ENCODE assay signal across 11 mouse cellular contexts in genomic region chr13:113555226-113555625, GRCm38 (mm10).
DNase-seq lines count a peak whose midpoint lies in the region; ATAC-seq and TF ChIP-seq lines count a peak whose summit lies in the region.
"Had no signal": no experiment of that assay in that cellular context is flagged by ENCODE, and none has a peak within 500 bp of the region (broad histone marks: within the 10 kb centered on the region; RNA-seq: fewer than 3 reads in every experiment).

No protein-coding gene starts in this region.

- H3K4me1 ChIP-seq in hindbrain, postnatal 0 days (ENCODE audit: insufficient read depth, low read length): no peaks in the 10 kb centered on the region
- H3K4me1 ChIP-seq in hindbrain, embryonic 13.5 days (replicated peaks): 0 out of 2 replicates have a peak, but pooled peaks cover 5% of the 10 kb centered on the region
- peaks cover 4 to 22% of the 10 kb centered on the region in 2 experiments for H3K4me1 ChIP-seq in heart, embryonic 14.5 days (ENCODE audit: control insufficient read depth in 2 of 2, insufficient read depth in 2 of 2, low read length in 2 of 2)
- H3K4me1 ChIP-seq in neural tube, embryonic 15.5 days: no peaks in the 10 kb centered on the region

- H3K27me3 ChIP-seq in hindbrain, postnatal 0 days (ENCODE audit: insufficient read depth, low read length): no peaks in the 10 kb centered on the region
- H3K27me3 ChIP-seq in hindbrain, embryonic 13.5 days: no peaks in the 10 kb centered on the region
- no peaks in the 10 kb centered on the region for H3K27me3 ChIP-seq in heart, embryonic 14.5 days (ENCODE audit: control insufficient read depth, insufficient read depth, low read length)
- no peaks in the 10 kb centered on the region for H3K27me3 ChIP-seq in neural tube, embryonic 15.5 days (replicated peaks)

- DNase-seq in hindbrain, postnatal 0 days (ENCODE audit: low spot score): peak; percentile 63
- DNase-seq in 3134 (ENCODE audit: extremely low read depth, insufficient read length, low spot score): peak; percentile 6
- DNase-seq in adipocyte (ENCODE audit: low spot score): peak; percentile 98
- DNase-seq: right cerebral cortex, postnatal 14 days; thymus, adult 2 months had no signal

- no peak overlapping the region for H3K4me3 ChIP-seq in hindbrain, postnatal 0 days (ENCODE audit: low read length)
- H3K4me3 ChIP-seq in hindbrain, embryonic 13.5 days: no peak overlapping the region
- no peak overlapping the region for H3K4me3 ChIP-seq in heart, embryonic 14.5 days (ENCODE audit: control insufficient read depth in 1 of 2, insufficient read depth in 1 of 2, low read depth in 1 of 2, low read length in 2 of 2)
- no peak overlapping the region for H3K4me3 ChIP-seq in neural tube, embryonic 15.5 days (replicated peaks)
- H3K4me3 ChIP-seq: myocyte had no signal

- TF ChIP-seq CTCF in hindbrain, postnatal 0 days (IDR thresholded peaks at IDR 0.05; ENCODE audit: low read depth): no peak

- H3K27ac ChIP-seq in hindbrain, postnatal 0 days: no peak overlapping the region
- no peak overlapping the region for H3K27ac ChIP-seq in hindbrain, embryonic 13.5 days
- no peak overlapping the region for H3K27ac ChIP-seq in heart, embryonic 14.5 days (replicated peaks in 1 of 2; ENCODE audit: control insufficient read depth in 1 of 2, insufficient read depth in 1 of 2, low read depth in 2 of 2, low read length in 2 of 2)
- H3K27ac ChIP-seq in neural tube, embryonic 15.5 days (replicated peaks): no peak overlapping the region

- ATAC-seq in hindbrain, postnatal 0 days: no peak
- ATAC-seq in hindbrain, embryonic 13.5 days (ENCODE audit: low FRiP score): no peak
- ATAC-seq in heart, embryonic 14.5 days (ENCODE audit: insufficient number of reproducible peaks, insufficient read depth, low FRiP score, low read depth): 0 out of 2 replicates have a peak, but pooled peaks have one; percentile 32
- no peak for ATAC-seq in neural tube, embryonic 15.5 days (ENCODE audit: low FRiP score)
- ATAC-seq in granulocyte monocyte progenitor cell, adult 5-6 weeks (replicated peaks; ENCODE audit: poor library complexity, severe bottlenecking): no peak
- ATAC-seq: forebrain, embryonic 16.5 days had no signal

- WGBS in hindbrain, postnatal 0 days: 57% methylated on average over 2 of the region's 2 CpGs
- WGBS in hindbrain, embryonic 13.5 days: 68% methylated on average over 2 of the region's 2 CpGs
- whole genome bisulfite sequencing in heart, embryonic 14.5 days: 74% methylated on average over 2 of the region's 2 CpGs
- WGBS in neural tube, embryonic 15.5 days: 80% methylated on average over 2 of the region's 2 CpGs

- H3K4me2 ChIP-seq in hindbrain, postnatal 0 days (ENCODE audit: low read depth, low read length): no peak overlapping the region
- H3K4me2 ChIP-seq in hindbrain, embryonic 13.5 days: no peak overlapping the region
- no peak overlapping the region for H3K4me2 ChIP-seq in heart, embryonic 14.5 days (ENCODE audit: low read length)
- no peak overlapping the region for H3K4me2 ChIP-seq in neural tube, embryonic 15.5 days

- H3K9me3 ChIP-seq in hindbrain, postnatal 0 days (ENCODE audit: low read length): no peaks in the 10 kb centered on the region
- H3K9me3 ChIP-seq in hindbrain, embryonic 13.5 days: no peaks in the 10 kb centered on the region
- H3K9me3 ChIP-seq in heart, embryonic 14.5 days (ENCODE audit: control insufficient read depth, low read length): no peaks in the 10 kb centered on the region
- no peaks in the 10 kb centered on the region for H3K9me3 ChIP-seq in neural tube, embryonic 15.5 days (replicated peaks)

- no peak overlapping the region for H3K9ac ChIP-seq in hindbrain, postnatal 0 days (replicated peaks; ENCODE audit: low read length)
- no peak overlapping the region for H3K9ac ChIP-seq in hindbrain, embryonic 13.5 days
- no peak overlapping the region for H3K9ac ChIP-seq in heart, embryonic 14.5 days (ENCODE audit: low read length)
- no peak overlapping the region for H3K9ac ChIP-seq in neural tube, embryonic 15.5 days (replicated peaks)

- H3K36me3 ChIP-seq in hindbrain, postnatal 0 days (ENCODE audit: insufficient read depth, low read length): no peaks in the 10 kb centered on the region
- H3K36me3 ChIP-seq in hindbrain, embryonic 13.5 days: no peaks in the 10 kb centered on the region
- H3K36me3 ChIP-seq in heart, embryonic 14.5 days (ENCODE audit: control insufficient read depth, insufficient read depth, low read length): no peaks in the 10 kb centered on the region
- no peaks in the 10 kb centered on the region for H3K36me3 ChIP-seq in neural tube, embryonic 15.5 days

Comparison
In these comparisons a context has a peak if more than half of its experiments do, and no peak if none do; other contexts are left out.
1. DNase-seq: peak in every context shown above with its lines; median percentile 98 in adipocyte; 63 in hindbrain, postnatal 0 days; 6 in 3134.